Mouse (Mus musculus) adrenal gland, postnatal 36 days (tissue): ENCODE data around the gene Hoxa3. TPM values are rescaled to one million over a fixed set of nuclear protein-coding genes. Genes with fewer than 3 reads are reported as not detected.
A peak's percentile ranks its signal among the peaks of the same experiment; 100 is the strongest.

Experiments
- DNase-seq, 2 experiments: peaks; one replicate each; pipeline ENCODE4 v3.0.0; 2021; ENCODE audit warnings: mixed read lengths in 1 of 2
- total RNA-seq, 2 experiments: library from RNA; stranded (reverse); gene quantifications; 2 replicates each; pipeline ENCODE4 v1.2.3; 2021

Gene Hoxa3
- total RNA-seq, 2 experiments from 2014 or later = 3.7 TPM

GRCm38 (mm10) chr6:52232568-52232965 lies 19.4 kb upstream of the Hoxa3 start:
- no peak for DNase-seq

GRCm38 (mm10) chr6:52231885-52232567 lies 18.9 kb upstream of the Hoxa3 start:
- no peak for DNase-seq

- no peak for DNase-seq
Measured at GRCm38 (mm10) chr6:52230516-52231165, 17.5 kb upstream of the Hoxa3 start, which contains the start of gene Hoxa9. Gene Hoxa9, minus strand, starts transcription at chr6:52231089.

- no peak for DNase-seq
Measured at GRCm38 (mm10) chr6:52229558-52230416, 16.7 kb upstream of the Hoxa3 start.

GRCm38 (mm10) chr6:52228475-52229465 lies 15.6 kb upstream of the Hoxa3 start:
- DNase-seq = no peak

GRCm38 (mm10) chr6:52227470-52228222 lies 14.5 kb upstream of the Hoxa3 start:
- no peak for DNase-seq

- DNase-seq = peak in 1 of 2 experiments; percentile 51
Measured at GRCm38 (mm10) chr6:52226569-52227257, 13.6 kb upstream of the Hoxa3 start.

- DNase-seq = peak in 1 of 2 experiments; percentile 64
Measured at GRCm38 (mm10) chr6:52225612-52226568, 12.8 kb upstream of the Hoxa3 start.

- no peak for DNase-seq
Measured at GRCm38 (mm10) chr6:52224895-52225611, 11.9 kb upstream of the Hoxa3 start.

GRCm38 (mm10) chr6:52223939-52224760 lies 11.0 kb upstream of the Hoxa3 start:
- DNase-seq = no peak

GRCm38 (mm10) chr6:52222729-52223128 lies 9.6 kb upstream of the Hoxa3 start:
- DNase-seq = no peak

GRCm38 (mm10) chr6:52221993-52222685 lies 9.0 kb upstream of the Hoxa3 start:
- no peak for DNase-seq

GRCm38 (mm10) chr6:52221337-52221992 lies 8.3 kb upstream of the Hoxa3 start, which contains the start of gene Hoxa7:
Gene Hoxa7, minus strand, starts transcription at chr6:52221854.
- DNase-seq = peak; percentile 88 to 92

GRCm38 (mm10) chr6:52220865-52221310 lies 7.8 kb upstream of the Hoxa3 start:
- no peak for DNase-seq

GRCm38 (mm10) chr6:52220003-52220864 lies 7.1 kb upstream of the Hoxa3 start:
- no peak for DNase-seq
